Mouse (Mus musculus) splenic B cell, adult 2 months (primary cell): Measurements from ENCODE around the gene Limk1.

Experiments used
- DNase-seq: peaks from one replicate; pipeline ENCODE4 v3.0.0-alpha.2; 2011; ENCODE audit warnings: low read depth, low spot score
- H3K27me3 ChIP-seq: 2 replicates; pipeline ENCODE4 v1.6.1; 2012; ENCODE audit warnings: mild to moderate bottlenecking, low read length, moderate library complexity, mixed read lengths; ENCODE audit not compliant: control insufficient read depth, poor library complexity, insufficient read depth, severe bottlenecking
- H3K36me3 ChIP-seq: 2 replicates; pipeline ENCODE4 v1.6.1; 2012; ENCODE audit warnings: mild to moderate bottlenecking, low read length, moderate library complexity, mixed read lengths; ENCODE audit not compliant: control insufficient read depth, poor library complexity, insufficient read depth, severe bottlenecking

The Limk1 gene

GRCm38 (mm10) chr5:134688086-134688717, at the start of gene Limk1:
Limk1 (minus strand) TSS chr5:134688598.
- no peaks in the 10 kb centered on the region for H3K36me3 ChIP-seq
- no peaks in the 10 kb centered on the region; the same call in 1 of the 2 replicates for H3K27me3 ChIP-seq
- no peak for DNase-seq

DNA sequence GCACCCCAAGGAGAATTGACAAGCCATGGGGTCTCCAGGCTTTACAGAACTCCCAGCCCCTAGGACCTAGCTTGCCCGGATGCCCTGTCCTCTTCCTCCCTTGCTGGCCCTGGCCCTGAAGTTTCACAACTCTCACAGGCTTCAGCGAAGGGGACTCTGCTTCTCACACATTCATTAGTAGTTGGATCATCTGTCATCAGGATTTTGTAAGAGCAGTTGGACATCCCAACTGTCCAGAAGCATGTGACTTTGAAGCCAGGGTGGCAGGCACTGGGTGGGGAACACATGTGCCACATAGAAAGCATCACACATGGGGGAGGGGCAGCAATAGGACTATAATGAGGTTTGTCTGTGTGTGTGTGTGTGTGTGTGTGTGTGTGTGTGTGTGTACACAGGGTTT, 46.5 kb upstream of the Limk1 start:
- H3K27me3 ChIP-seq, result no peaks in the 10 kb centered on the region
- DNase-seq, result no peak
- H3K36me3 ChIP-seq, result no peaks in the 10 kb centered on the region

GRCm38 (mm10) chr5:134734072-134734471, 45.7 kb upstream of the Limk1 start:
- Histone ChIP-seq H3K27me3 (no peaks in the 10 kb centered on the region), H3K36me3 (no peaks in the 10 kb centered on the region)
- no peak for DNase-seq

DNA sequence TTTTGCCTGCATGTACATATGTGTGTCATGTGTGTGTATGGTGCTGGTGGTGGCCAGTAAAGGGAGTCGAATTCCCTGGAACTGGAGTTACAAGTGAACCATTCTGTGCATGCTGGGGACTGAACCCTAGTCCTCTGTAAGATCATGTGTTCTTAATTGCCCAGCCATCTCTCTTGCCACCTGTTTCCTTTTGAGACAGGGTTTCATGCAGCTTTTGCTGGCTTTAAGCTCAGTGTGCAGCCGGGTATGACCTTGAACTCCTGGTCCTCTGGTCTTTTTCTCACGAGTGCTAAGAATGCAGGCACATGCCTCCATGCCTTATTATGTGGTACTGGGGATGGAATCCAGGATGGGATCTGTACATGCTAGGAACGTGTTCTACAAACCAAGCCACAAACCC, 44.8 kb upstream of the Limk1 start:
- DNase-seq, result no peak
- Histone ChIP-seq H3K36me3 (no peaks in the 10 kb centered on the region), H3K27me3 (no peaks in the 10 kb centered on the region)

- no peaks in the 10 kb centered on the region for H3K27me3 ChIP-seq
- no peak for DNase-seq
- no peaks in the 10 kb centered on the region for H3K36me3 ChIP-seq
These were observed 40.7 kb upstream of the Limk1 start for GRCm38 (mm10) chr5:134729124-134729523.

- Histone ChIP-seq H3K27me3 (no peaks in the 10 kb centered on the region), H3K36me3 (no peaks in the 10 kb centered on the region)
- no peak for DNase-seq
These were observed 40.1 kb upstream of the Limk1 start for GRCm38 (mm10) chr5:134728535-134728934.

GRCm38 (mm10) chr5:134727001-134727639, 38.7 kb upstream of the Limk1 start:
- Histone ChIP-seq H3K27me3 (no peaks in the 10 kb centered on the region), H3K36me3 (no peaks in the 10 kb centered on the region)
- DNase-seq, result no peak

DNA sequence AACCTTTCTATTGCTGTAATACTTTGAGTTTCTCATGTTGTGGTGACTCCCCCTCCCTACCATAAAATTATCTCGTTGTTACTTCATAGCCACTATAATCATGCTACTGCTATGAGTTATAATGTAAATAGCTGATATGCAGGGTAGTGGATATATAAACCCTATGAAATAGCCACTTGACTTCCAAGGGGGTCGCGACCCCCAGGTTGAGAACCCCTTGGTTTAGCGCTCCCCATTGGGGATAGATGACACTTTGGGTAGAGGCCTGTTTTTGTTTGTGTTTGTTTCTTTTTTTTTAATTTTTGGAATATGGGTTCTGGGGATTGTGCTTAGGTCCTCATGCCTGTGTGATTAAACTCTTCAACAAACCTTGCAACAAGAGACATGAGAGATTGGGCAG, 36.9 kb upstream of the Limk1 start:
- Histone ChIP-seq H3K36me3 (no peaks in the 10 kb centered on the region), H3K27me3 (no peaks in the 10 kb centered on the region)
- DNase-seq, result no peak

- H3K36me3 ChIP-seq, result no peaks in the 10 kb centered on the region
- DNase-seq, result no peak
These were observed 31.7 kb upstream of the Limk1 start for GRCm38 (mm10) chr5:134720058-134720457.

GRCm38 (mm10) chr5:134711076-134711475, 22.7 kb upstream of the Limk1 start:
- no peak for DNase-seq
- Histone ChIP-seq H3K27me3 (no peaks in the 10 kb centered on the region), H3K36me3 (no peaks in the 10 kb centered on the region)

More at GRCm38 (mm10) chr5:134720058-134720457, 31.7 kb upstream of the Limk1 start:
- H3K27me3 ChIP-seq, result no peaks in the 10 kb centered on the region

GRCm38 (mm10) chr5:134709275-134709674, 20.9 kb upstream of the Limk1 start:
- no peaks in the 10 kb centered on the region for H3K36me3 ChIP-seq
- no peak for DNase-seq

GRCm38 (mm10) chr5:134704157-134704556, 15.8 kb upstream of the Limk1 start:
- H3K27me3 ChIP-seq, result no peaks in the 10 kb centered on the region
- H3K36me3 ChIP-seq, result no peaks in the 10 kb centered on the region
- peak; percentile 89 for DNase-seq

More at GRCm38 (mm10) chr5:134709275-134709674, 20.9 kb upstream of the Limk1 start:
- H3K27me3 ChIP-seq, result no peaks in the 10 kb centered on the region

GRCm38 (mm10) chr5:134695539-134695938, 7.1 kb upstream of the Limk1 start:
- no peak for DNase-seq
- H3K27me3 ChIP-seq, result no peaks in the 10 kb centered on the region
- H3K36me3 ChIP-seq, result no peaks in the 10 kb centered on the region

GRCm38 (mm10) chr5:134695082-134695481, 6.7 kb upstream of the Limk1 start:
- Histone ChIP-seq H3K36me3 (no peaks in the 10 kb centered on the region), H3K27me3 (no peaks in the 10 kb centered on the region)
- DNase-seq, result no peak

- DNase-seq, result no peak
- Histone ChIP-seq H3K27me3 (no peaks in the 10 kb centered on the region; the same call in 1 of the 2 replicates), H3K36me3 (no peaks in the 10 kb centered on the region)
These were observed 4.3 kb upstream of the Limk1 start for GRCm38 (mm10) chr5:134692704-134693103.
